13 mouse cellular contexts compared by ENCODE assay signal in genomic region chr11:29140671-29141070, GRCm38 (mm10).
"Had no signal": no experiment of that assay in that cellular context is flagged by ENCODE, and none has a peak within 500 bp of the region (broad histone marks: within the 10 kb centered on the region; RNA-seq: fewer than 3 reads in every experiment).

No protein-coding gene starts in this region.

- H3K9ac ChIP-seq: kidney, embryonic 15.5 days; limb, embryonic 15.5 days; liver, embryonic 12.5 days; lung, embryonic 14.5 days; neural tube, embryonic 15.5 days had no signal

- DNase-seq: kidney, adult 2 months; kidney, postnatal 36 days; lung, embryonic 14.5 days; lung, postnatal 10 days; lung, postnatal 4 days; thymus, adult 18-20 months; thymus, postnatal 14 days had no signal

- H3K27ac ChIP-seq: kidney, embryonic 15.5 days; limb, embryonic 15.5 days; liver, embryonic 12.5 days; neural tube, embryonic 15.5 days had no signal

- H3K4me1 ChIP-seq: kidney, embryonic 15.5 days; limb, embryonic 15.5 days; liver, embryonic 12.5 days; neural tube, embryonic 15.5 days had no signal

- H3K4me3 ChIP-seq: kidney, embryonic 15.5 days; limb, embryonic 15.5 days; liver, embryonic 12.5 days; myocyte; neural tube, embryonic 15.5 days had no signal

- ATAC-seq: liver, embryonic 12.5 days had no signal

- H3K9me3 ChIP-seq: kidney, embryonic 15.5 days; limb, embryonic 15.5 days; liver, embryonic 12.5 days; neural tube, embryonic 15.5 days had no signal

- H3K4me2 ChIP-seq: kidney, embryonic 15.5 days; limb, embryonic 15.5 days; liver, embryonic 12.5 days; lung, embryonic 14.5 days; midbrain, embryonic 11.5 days; neural tube, embryonic 15.5 days had no signal

- H3K27me3 ChIP-seq: kidney, embryonic 15.5 days; limb, embryonic 15.5 days; liver, embryonic 12.5 days; neural tube, embryonic 15.5 days had no signal
